In genomic region chr4:127859505-127859904, GRCm38 (mm10) we compare ENCODE assay signal across 11 mouse cellular contexts.
"Had no signal": no experiment of that assay in that cellular context is flagged by ENCODE, and none has a peak within 500 bp of the region (broad histone marks: within the 10 kb centered on the region; RNA-seq: fewer than 3 reads in every experiment).

No protein-coding gene starts in this region.

- DNase-seq: kidney, adult 8-10 months; kidney, postnatal 25 days; lung, adult 2 months; lung, postnatal 36 days; thymus, postnatal 14 days had no signal

- H3K4me3 ChIP-seq: limb, embryonic 10.5 days; liver, embryonic 15.5 days; midbrain, embryonic 13.5 days had no signal

- ATAC-seq: intestine, postnatal 0 days; lung, postnatal 0 days; midbrain, embryonic 13.5 days had no signal

- H3K27ac ChIP-seq: limb, embryonic 10.5 days; liver, embryonic 15.5 days; midbrain, embryonic 13.5 days; stomach, postnatal 0 days had no signal
